Mouse (Mus musculus) embryonic facial prominence, embryonic 10.5 days (tissue): Measurements from ENCODE around the gene Tmem129. TPM values are rescaled to one million over a fixed set of nuclear protein-coding genes. Genes with fewer than 3 reads are reported as not detected.

Experiments used
- DNase-seq: peaks from one replicate; pipeline ENCODE4 v3.0.0-alpha.2; 2017; ENCODE audit warnings: low spot score
- H3K27ac ChIP-seq: fragments of 300-500 bp; sonication (generic); replicated peaks from 2 replicates; pipeline ENCODE4 v1.5.1; 2016; ENCODE audit warnings: mild to moderate bottlenecking
- H3K27me3 ChIP-seq: fragments of 300-500 bp; sonication (generic); replicated peaks from 2 replicates; pipeline ENCODE4 v1.6.1; 2016; ENCODE audit warnings: low read depth, mild to moderate bottlenecking; ENCODE audit not compliant: poor library complexity, severe bottlenecking
- H3K36me3 ChIP-seq: fragments of 300-500 bp; sonication (generic); replicated peaks from 2 replicates; pipeline ENCODE4 v1.6.1; 2016; ENCODE audit warnings: mild to moderate bottlenecking, moderate library complexity
- H3K4me1 ChIP-seq: fragments of 300-500 bp; sonication (generic); 2 replicates; pipeline ENCODE4 v1.6.1; 2016
- H3K4me3 ChIP-seq: fragments of 300-500 bp; sonication (generic); 2 replicates; pipeline ENCODE4 v1.5.1; 2016; ENCODE audit warnings: mild to moderate bottlenecking, moderate library complexity
- H3K9me3 ChIP-seq: fragments of 300-500 bp; sonication (generic); 2 replicates; pipeline ENCODE4 v1.6.1; 2016; ENCODE audit warnings: mild to moderate bottlenecking
- WGBS: fragments of 180-500 bp; shearing (Covaris S2); methylation state at CpG from one replicate; pipeline ENCODE4 v1.1.7; 2016; 5-methylcytosine and 5-hydroxymethylcytosine counted together
- polyA plus RNA-seq: library from polyadenylated mRNA; unstranded; fragments of >200 nt; fragmentation: Nextera tagmentation; extraction: Ambion mirVana; gene quantifications from 2 replicates; pipeline ENCODE4 v1.2.1, GENCODE M21; 2016

The Tmem129 gene
- polyA plus RNA-seq, 1 experiment from 2014 or later: 37.1 TPM

GRCm38 (mm10) chr5:33651921-33652782 is 6.1 kb downstream of the Tmem129 start, which contains the start of gene Slbp:
Gene Slbp (minus strand): TSS chr5:33652574.
- Histone ChIP-seq H3K27me3 (no peaks in the 10 kb centered on the region), H3K9me3 (no peaks in the 10 kb centered on the region), H3K4me1 (peaks cover 47% of the 10 kb centered on the region), H3K27ac (peak within 1 kb of the TSS; percentile 99), H3K4me3 (peak within 1 kb of the TSS; percentile 85), H3K36me3 (peaks cover 63% of the 10 kb centered on the region)
- under 1% methylated on average over 82 of the region's 82 CpGs for WGBS
- DNase-seq: peak; percentile 98

GRCm38 (mm10) chr5:33651541-33651920 is 6.7 kb downstream of the Tmem129 start:
- Histone ChIP-seq H3K27ac (peak overlapping the region; percentile 99), H3K9me3 (no peaks in the 10 kb centered on the region), H3K4me3 (peak overlapping the region; percentile 85), H3K36me3 (peaks cover 69% of the 10 kb centered on the region), H3K4me1 (peaks cover 41% of the 10 kb centered on the region), H3K27me3 (no peaks in the 10 kb centered on the region)
- DNase-seq: no peak
- whole genome bisulfite sequencing: under 1% methylated on average over 11 of the region's 11 CpGs

- H3K4me1 ChIP-seq: peaks cover 36% of the 10 kb centered on the region
- WGBS: 22% methylated on average over 2 of the region's 2 CpGs
- peak overlapping the region; percentile 85 for H3K4me3 ChIP-seq
- H3K36me3 ChIP-seq: peaks cover 75% of the 10 kb centered on the region
- no peak for DNase-seq
- H3K27me3 ChIP-seq: no peaks in the 10 kb centered on the region
- H3K27ac ChIP-seq: peak overlapping the region; percentile 99
- no peaks in the 10 kb centered on the region for H3K9me3 ChIP-seq
These were observed 7.2 kb downstream of the Tmem129 start for GRCm38 (mm10) chr5:33651017-33651416.

- peak; percentile 41 for DNase-seq
- H3K27ac ChIP-seq: no peak overlapping the region
- no peaks in the 10 kb centered on the region for H3K9me3 ChIP-seq
- H3K4me1 ChIP-seq: no peaks in the 10 kb centered on the region
- H3K36me3 ChIP-seq: peaks cover 94% of the 10 kb centered on the region
- no peaks in the 10 kb centered on the region for H3K27me3 ChIP-seq
- WGBS: 49% methylated on average over 3 of the region's 3 CpGs
- no peak overlapping the region for H3K4me3 ChIP-seq
These were observed 17.6 kb downstream of the Tmem129 start for GRCm38 (mm10) chr5:33640652-33641051.

- H3K9me3 ChIP-seq: no peaks in the 10 kb centered on the region
- H3K27me3 ChIP-seq: no peaks in the 10 kb centered on the region
- no peaks in the 10 kb centered on the region for H3K4me1 ChIP-seq
- DNase-seq: no peak
- H3K4me3 ChIP-seq: no peak overlapping the region
- WGBS: 77% methylated on average over 4 of the region's 4 CpGs
- no peak overlapping the region for H3K27ac ChIP-seq
- peaks cover 92% of the 10 kb centered on the region for H3K36me3 ChIP-seq
These were observed 19.4 kb downstream of the Tmem129 start for GRCm38 (mm10) chr5:33638826-33639225.

- H3K4me3 ChIP-seq: no peak overlapping the region
- no peaks in the 10 kb centered on the region for H3K9me3 ChIP-seq
- no peak for DNase-seq
- no peak overlapping the region for H3K27ac ChIP-seq
- peaks cover 82% of the 10 kb centered on the region for H3K36me3 ChIP-seq
- whole genome bisulfite sequencing: 87% methylated on average over 3 of the region's 3 CpGs
- H3K4me1 ChIP-seq: no peaks in the 10 kb centered on the region
- H3K27me3 ChIP-seq: no peaks in the 10 kb centered on the region
These were observed 20.4 kb downstream of the Tmem129 start for GRCm38 (mm10) chr5:33637606-33638350.

- Histone ChIP-seq H3K9me3 (no peaks in the 10 kb centered on the region), H3K4me3 (no peak overlapping the region), H3K36me3 (peaks cover 58% of the 10 kb centered on the region), H3K27me3 (no peaks in the 10 kb centered on the region), H3K4me1 (peaks cover 8% of the 10 kb centered on the region), H3K27ac (no peak overlapping the region)
- WGBS: 87% methylated on average over 3 of the region's 3 CpGs
- DNase-seq: no peak
These were observed 22.9 kb downstream of the Tmem129 start for GRCm38 (mm10) chr5:33635361-33635760.

- Histone ChIP-seq H3K4me1 (peaks cover 30% of the 10 kb centered on the region), H3K9me3 (no peaks in the 10 kb centered on the region), H3K36me3 (peaks cover 33% of the 10 kb centered on the region), H3K27ac (no peak overlapping the region), H3K27me3 (no peaks in the 10 kb centered on the region), H3K4me3 (no peak overlapping the region)
- no peak for DNase-seq
- 91% methylated on average over 1 of the region's 1 CpGs for WGBS
These were observed 25.7 kb downstream of the Tmem129 start for GRCm38 (mm10) chr5:33632526-33632925.

- H3K4me1 ChIP-seq: peaks cover 30% of the 10 kb centered on the region
- no peaks in the 10 kb centered on the region for H3K9me3 ChIP-seq
- 62% methylated on average over 4 of the region's 4 CpGs for WGBS
- H3K27ac ChIP-seq: peak overlapping the region; percentile 94; the same call in 1 of the 2 replicates
- DNase-seq: no peak
- H3K4me3 ChIP-seq: peak overlapping the region; percentile 92
- H3K27me3 ChIP-seq: no peaks in the 10 kb centered on the region
- H3K36me3 ChIP-seq: peaks cover 19% of the 10 kb centered on the region
These were observed 27.6 kb downstream of the Tmem129 start for GRCm38 (mm10) chr5:33630615-33631014.

GRCm38 (mm10) chr5:33630061-33630460 is 28.2 kb downstream of the Tmem129 start:
- Histone ChIP-seq H3K4me3 (peak overlapping the region; percentile 92), H3K27me3 (no peaks in the 10 kb centered on the region), H3K36me3 (peaks cover 19% of the 10 kb centered on the region), H3K4me1 (peaks cover 30% of the 10 kb centered on the region), H3K9me3 (no peaks in the 10 kb centered on the region), H3K27ac (peak overlapping the region; percentile 94)
- 7% methylated on average over 9 of the region's 9 CpGs for WGBS
- DNase-seq: no peak

GRCm38 (mm10) chr5:33629301-33629987 is 28.8 kb downstream of the Tmem129 start, which contains the start of the genes Fam53a and Gm9903:
Gene Fam53a (minus strand): TSS chr5:33629635.
Gene Gm9903 (plus strand): TSS chr5:33629925.
- Histone ChIP-seq H3K27me3 (no peaks in the 10 kb centered on the region), H3K9me3 (no peaks in the 10 kb centered on the region), H3K4me1 (peaks cover 30% of the 10 kb centered on the region), H3K27ac (peak within 1 kb of the TSS; percentile 94), H3K4me3 (peak within 1 kb of the TSS; percentile 92), H3K36me3 (peaks cover 18% of the 10 kb centered on the region)
- under 1% methylated on average over 99 of the region's 99 CpGs for WGBS
- peak; percentile 100 for DNase-seq

- under 1% methylated on average over 24 of the region's 24 CpGs for WGBS
- Histone ChIP-seq H3K27me3 (no peaks in the 10 kb centered on the region), H3K4me3 (peak overlapping the region; percentile 92), H3K4me1 (peaks cover 30% of the 10 kb centered on the region), H3K9me3 (no peaks in the 10 kb centered on the region), H3K36me3 (peaks cover 16% of the 10 kb centered on the region), H3K27ac (peak overlapping the region; percentile 94)
- DNase-seq: peak; percentile 78
These were observed 29.4 kb downstream of the Tmem129 start for GRCm38 (mm10) chr5:33628820-33629300.
